Mouse (Mus musculus): Measurements from ENCODE around the gene Edf1. TPM values are rescaled to one million over a fixed set of nuclear protein-coding genes. Genes with fewer than 3 reads are reported as not detected.
A peak's percentile ranks its signal among the peaks of the same experiment; 100 is the strongest.

The Edf1 gene
- polyA plus RNA-seq, 1 experiment from 2014 or later = 374 TPM

- Histone ChIP-seq H3K4me3 (ENCODE audit: low read depth, low read length) (no peak overlapping the region), H3K4me2 (ENCODE audit: low read length) (no peak overlapping the region; the same call in 1 of the 2 replicates), H3K9ac (ENCODE audit: low read depth, low read length) (no peak overlapping the region), H3K36me3 (ENCODE audit: control insufficient read depth, insufficient read depth, low read length) (peaks cover 10% of the 10 kb centered on the region; the same call in 1 of the 2 replicates), H3K27me3 (ENCODE audit: control insufficient read depth, insufficient read depth, low read depth, low read length) (peaks cover 22% of the 10 kb centered on the region), H3K27ac (ENCODE audit: low read length) (no peak overlapping the region), H3K9me3 (replicated peaks; ENCODE audit: control insufficient read depth, low read length, poor library complexity, severe bottlenecking) (no peaks in the 10 kb centered on the region), H3K4me1 (ENCODE audit: control insufficient read depth, insufficient read depth, low read length) (peaks cover 30% of the 10 kb centered on the region)
- ATAC-seq = no peak
- WGBS = 97% methylated on average over 2 of the region's 2 CpGs
These were observed 15.4 kb downstream of the Edf1 start for GRCm38 (mm10) chr2:25573068-25573467.

DNA sequence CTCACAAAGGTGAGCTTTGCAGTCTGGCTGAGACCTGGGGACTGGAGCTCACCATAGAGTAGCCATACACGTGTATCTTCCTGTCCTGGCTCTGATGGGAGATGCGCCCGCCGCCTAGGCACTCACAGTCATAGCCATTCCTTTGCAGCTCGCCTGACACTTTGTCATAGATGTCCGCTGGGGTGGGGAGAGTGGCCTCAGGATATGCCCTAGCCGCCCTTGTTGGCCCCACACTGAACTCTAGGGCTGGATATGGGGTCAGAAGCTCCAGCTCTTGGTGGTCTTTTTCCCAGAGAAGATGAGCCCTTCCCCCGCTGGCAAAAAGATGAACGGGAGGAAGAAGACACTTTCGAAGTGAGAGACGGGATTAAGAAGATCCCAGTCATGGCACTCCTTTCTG is 16.5 kb downstream of the Edf1 start:
- peaks cover 17% of the 10 kb centered on the region; the same call in 1 of the 2 replicates for H3K36me3 ChIP-seq (ENCODE audit: control insufficient read depth, insufficient read depth, low read length)
- peak overlapping the region; percentile 74 for H3K9ac ChIP-seq (ENCODE audit: low read depth, low read length)
- WGBS = 14% methylated on average over 11 of the region's 11 CpGs
- H3K4me2 ChIP-seq (ENCODE audit: low read length) = peak overlapping the region; percentile 96
- ATAC-seq = peak; percentile 1; the same call in 1 of the 2 replicates
- peak overlapping the region; percentile 93 for H3K27ac ChIP-seq (ENCODE audit: low read length)
- H3K9me3 ChIP-seq (replicated peaks; ENCODE audit: control insufficient read depth, low read length, poor library complexity, severe bottlenecking) = no peaks in the 10 kb centered on the region
- H3K4me3 ChIP-seq (ENCODE audit: low read depth, low read length) = peak overlapping the region; percentile 52
- H3K27me3 ChIP-seq (ENCODE audit: control insufficient read depth, insufficient read depth, low read depth, low read length) = peaks cover 33% of the 10 kb centered on the region
- H3K4me1 ChIP-seq (ENCODE audit: control insufficient read depth, insufficient read depth, low read length) = peaks cover 31% of the 10 kb centered on the region

DNA sequence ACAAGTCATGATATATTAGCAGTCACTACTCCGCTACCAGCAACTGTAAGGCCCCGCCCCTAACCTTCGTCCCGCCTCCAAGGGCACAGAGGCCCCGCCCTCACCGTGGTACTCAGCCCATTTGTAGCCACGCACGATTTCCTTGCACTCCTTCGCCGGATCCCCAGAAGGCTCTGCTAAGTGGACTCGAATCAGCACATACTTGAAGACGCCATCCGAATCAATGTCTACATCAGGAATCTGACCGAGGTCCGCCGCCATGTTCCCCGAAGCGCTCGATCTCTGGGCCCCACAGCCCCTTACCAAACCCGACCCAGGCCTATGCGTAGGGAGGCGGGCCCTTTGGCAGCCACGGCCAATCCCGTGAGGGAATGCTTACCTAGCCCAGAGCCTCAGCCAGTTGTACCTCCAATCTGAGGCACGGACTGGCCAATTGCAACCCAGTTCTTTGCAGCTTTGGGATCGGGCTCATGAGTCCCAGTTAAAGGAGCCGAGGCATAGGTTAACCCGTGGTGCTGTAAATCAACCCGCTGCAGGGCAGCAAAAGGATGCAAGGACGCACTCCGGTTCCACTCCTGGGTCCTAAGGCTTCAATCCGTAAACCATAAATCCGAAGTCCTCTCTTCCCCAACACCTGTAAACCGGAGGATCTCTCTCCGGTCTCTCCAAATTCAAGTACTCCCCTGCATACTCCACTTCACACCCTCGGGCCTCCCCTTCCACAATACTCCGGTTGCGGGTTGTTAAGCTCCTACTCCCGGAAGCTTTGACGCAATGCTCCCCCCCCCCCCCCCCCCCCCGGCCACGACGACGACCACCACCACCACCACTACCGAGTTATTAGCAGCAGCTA is 17.2 kb downstream of the Edf1 start, which contains the start of the genes Mamdc4 and Phpt1:
Mamdc4 (minus strand) TSS at position 267 of the 853 bp plus-strand sequence.
Phpt1 (minus strand) TSS at position 646 of the 853 bp plus-strand sequence.
- ATAC-seq = peak; percentile 98
- H3K9me3 ChIP-seq (replicated peaks; ENCODE audit: control insufficient read depth, low read length, poor library complexity, severe bottlenecking) = no peaks in the 10 kb centered on the region

GRCm38 (mm10) chr2:25575432-25576027 is 17.9 kb downstream of the Edf1 start:
- peak overlapping the region; percentile 74 for H3K9ac ChIP-seq (ENCODE audit: low read depth, low read length)
- no peaks in the 10 kb centered on the region for H3K9me3 ChIP-seq (replicated peaks; ENCODE audit: control insufficient read depth, low read length, poor library complexity, severe bottlenecking)
- peaks cover 43% of the 10 kb centered on the region for H3K4me1 ChIP-seq (ENCODE audit: control insufficient read depth, insufficient read depth, low read length)
- H3K27ac ChIP-seq (ENCODE audit: low read length) = peak overlapping the region; percentile 93
- H3K27me3 ChIP-seq (ENCODE audit: control insufficient read depth, insufficient read depth, low read depth, low read length) = peaks cover 47% of the 10 kb centered on the region
- peak overlapping the region; percentile 96 for H3K4me2 ChIP-seq (ENCODE audit: low read length)
- peaks cover 17% of the 10 kb centered on the region; the same call in 1 of the 2 replicates for H3K36me3 ChIP-seq (ENCODE audit: control insufficient read depth, insufficient read depth, low read length)
- peak overlapping the region; percentile 52 for H3K4me3 ChIP-seq (ENCODE audit: low read depth, low read length)
- no peak for ATAC-seq
- 16% methylated on average over 20 of the region's 21 CpGs for WGBS

More for the DNA sequence above, 17.2 kb downstream of the Edf1 start, which contains the start of the genes Mamdc4 and Phpt1:
- Histone ChIP-seq H3K4me1 (ENCODE audit: control insufficient read depth, insufficient read depth, low read length) (peaks cover 36% of the 10 kb centered on the region), H3K27me3 (ENCODE audit: control insufficient read depth, insufficient read depth, low read depth, low read length) (peaks cover 40% of the 10 kb centered on the region), H3K36me3 (ENCODE audit: control insufficient read depth, insufficient read depth, low read length) (peaks cover 17% of the 10 kb centered on the region; the same call in 1 of the 2 replicates), H3K4me2 (ENCODE audit: low read length) (peak within 1 kb of the TSS; percentile 96), H3K27ac (ENCODE audit: low read length) (peak within 1 kb of the TSS; percentile 93), H3K9ac (ENCODE audit: low read depth, low read length) (peak within 1 kb of the TSS; percentile 74), H3K4me3 (ENCODE audit: low read depth, low read length) (peak within 1 kb of the TSS; percentile 52)
- under 1% methylated on average over 43 of the region's 45 CpGs for WGBS

- no peak overlapping the region for H3K27ac ChIP-seq (ENCODE audit: low read length)
- H3K4me2 ChIP-seq (ENCODE audit: low read length) = no peak overlapping the region; the same call in 1 of the 2 replicates
- ATAC-seq = no peak
- H3K9me3 ChIP-seq (replicated peaks; ENCODE audit: control insufficient read depth, low read length, poor library complexity, severe bottlenecking) = no peaks in the 10 kb centered on the region
- 0 out of 2 replicates have a peak overlapping the region, but pooled peaks have one; percentile 74 for H3K9ac ChIP-seq (ENCODE audit: low read depth, low read length)
- WGBS = 69% methylated on average over 16 of the region's 16 CpGs
- peaks cover 17% of the 10 kb centered on the region; the same call in 1 of the 2 replicates for H3K36me3 ChIP-seq (ENCODE audit: control insufficient read depth, insufficient read depth, low read length)
- H3K27me3 ChIP-seq (ENCODE audit: control insufficient read depth, insufficient read depth, low read depth, low read length) = peaks cover 49% of the 10 kb centered on the region
- H3K4me1 ChIP-seq (ENCODE audit: control insufficient read depth, insufficient read depth, low read length) = peaks cover 49% of the 10 kb centered on the region
- no peak overlapping the region for H3K4me3 ChIP-seq (ENCODE audit: low read depth, low read length)
These were observed 18.6 kb downstream of the Edf1 start for GRCm38 (mm10) chr2:25576028-25576850.

- Histone ChIP-seq H3K4me2 (ENCODE audit: low read length) (peak overlapping the region; percentile 27; the same call in 1 of the 2 replicates), H3K4me1 (ENCODE audit: control insufficient read depth, insufficient read depth, low read length) (peaks cover 55% of the 10 kb centered on the region), H3K4me3 (ENCODE audit: low read depth, low read length) (peak overlapping the region; percentile 14; the same call in 1 of the 2 replicates), H3K9me3 (replicated peaks; ENCODE audit: control insufficient read depth, low read length, poor library complexity, severe bottlenecking) (no peaks in the 10 kb centered on the region), H3K27me3 (ENCODE audit: control insufficient read depth, insufficient read depth, low read depth, low read length) (peaks cover 49% of the 10 kb centered on the region), H3K27ac (ENCODE audit: low read length) (no peak overlapping the region), H3K9ac (ENCODE audit: low read depth, low read length) (no peak overlapping the region), H3K36me3 (ENCODE audit: control insufficient read depth, insufficient read depth, low read length) (peaks cover 17% of the 10 kb centered on the region; the same call in 1 of the 2 replicates)
- 18% methylated on average over 92 of the region's 92 CpGs for WGBS
- ATAC-seq = no peak
These were observed 19.6 kb downstream of the Edf1 start for GRCm38 (mm10) chr2:25576965-25577891.

DNA sequence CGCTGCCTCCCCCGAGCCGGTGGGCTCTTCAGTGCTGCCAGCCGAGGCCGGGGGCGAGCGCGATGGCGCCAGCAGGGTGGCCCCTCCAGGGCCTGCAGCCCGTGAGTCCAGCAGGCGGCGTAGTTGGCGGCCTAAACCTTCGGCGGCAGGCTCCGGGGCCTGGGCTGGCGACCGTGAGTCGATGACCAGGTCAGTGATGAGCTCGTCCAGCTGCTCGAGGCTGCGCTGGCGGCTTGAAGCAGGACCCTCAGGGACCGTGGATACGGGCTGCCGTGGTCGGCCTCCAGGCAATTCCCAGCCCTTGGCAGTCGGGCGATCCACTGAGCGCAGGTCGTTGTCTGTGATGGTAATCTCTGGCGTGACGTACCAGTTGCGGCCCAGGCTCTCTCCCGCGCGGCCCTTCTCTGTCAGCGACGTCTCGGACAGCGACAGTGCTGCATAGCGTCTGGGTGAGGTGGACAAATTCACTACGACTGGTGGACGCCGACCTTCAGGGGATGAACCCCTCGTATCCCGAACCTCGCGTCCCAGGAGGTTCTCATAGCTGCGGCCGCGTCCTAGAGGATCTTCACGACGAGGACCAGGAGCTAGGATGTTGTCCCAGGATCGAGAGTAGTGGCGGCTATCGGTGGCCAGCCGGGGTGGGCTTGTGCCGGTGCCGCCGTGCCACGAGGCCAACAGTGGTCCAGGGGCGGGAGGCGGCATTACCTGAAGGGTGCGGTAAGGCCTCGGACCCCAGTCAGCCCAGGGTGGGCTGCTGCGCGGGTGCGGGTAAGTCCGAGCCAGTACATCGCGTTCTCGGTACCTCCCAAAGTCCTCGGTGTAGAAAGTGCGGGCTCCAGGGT is 20.5 kb downstream of the Edf1 start:
- peaks cover 49% of the 10 kb centered on the region for H3K27me3 ChIP-seq (ENCODE audit: control insufficient read depth, insufficient read depth, low read depth, low read length)
- H3K9ac ChIP-seq (ENCODE audit: low read depth, low read length) = no peak overlapping the region
- no peak for ATAC-seq

More for the DNA sequence above, 20.5 kb downstream of the Edf1 start:
- H3K4me1 ChIP-seq (ENCODE audit: control insufficient read depth, insufficient read depth, low read length) = peaks cover 60% of the 10 kb centered on the region
- H3K27ac ChIP-seq (ENCODE audit: low read length) = no peak overlapping the region
- H3K4me2 ChIP-seq (ENCODE audit: low read length) = peak overlapping the region; percentile 27
- peaks cover 17% of the 10 kb centered on the region; the same call in 1 of the 2 replicates for H3K36me3 ChIP-seq (ENCODE audit: control insufficient read depth, insufficient read depth, low read length)
- WGBS = 12% methylated on average over 75 of the region's 75 CpGs
- H3K9me3 ChIP-seq (replicated peaks; ENCODE audit: control insufficient read depth, low read length, poor library complexity, severe bottlenecking) = no peaks in the 10 kb centered on the region
- H3K4me3 ChIP-seq (ENCODE audit: low read depth, low read length) = peak overlapping the region; percentile 4

Data from midbrain, embryonic 16.5 days (tissue).